Comparison of ENCODE assay signal across 8 mouse cellular contexts in genomic region chr5:3595693-3596398, GRCm38 (mm10). TPM values are rescaled to one million over a fixed set of nuclear protein-coding genes. Genes with fewer than 3 reads are reported as not detected.
DNase-seq lines count a peak whose midpoint lies in the region; ATAC-seq and TF ChIP-seq lines count a peak whose summit lies in the region.

Gene Pex1 (plus strand): TSS chr5:3596066.

- 0 out of 2 replicates have a peak within 1 kb of the TSS, but pooled peaks have one; percentile 32 for H3K27ac ChIP-seq in forebrain, embryonic 12.5 days
- peak within 1 kb of the TSS; percentile 78 for H3K27ac ChIP-seq in heart, postnatal 0 days (ENCODE audit: low read depth)
- peak within 1 kb of the TSS; percentile 52 for H3K27ac ChIP-seq in liver, embryonic 16.5 days (ENCODE audit: low read length)
- peak within 1 kb of the TSS; percentile 78 for H3K27ac ChIP-seq in neural tube, embryonic 13.5 days (replicated peaks)
- H3K27ac ChIP-seq in testis, adult 2 months (ENCODE audit: control insufficient read depth, insufficient read depth, low read depth, low read length), result peak within 1 kb of the TSS; percentile 76

- no peak for TF ChIP-seq EP300 in heart, postnatal 0 days (IDR thresholded peaks at IDR 0.05; ENCODE audit: low read depth)

- no peaks in the 10 kb centered on the region for H3K9me3 ChIP-seq in E14TG2a.4 (ENCODE audit: low read length)
- no peaks in the 10 kb centered on the region for H3K9me3 ChIP-seq in forebrain, embryonic 12.5 days
- no peaks in the 10 kb centered on the region for H3K9me3 ChIP-seq in heart, postnatal 0 days (replicated peaks; ENCODE audit: control insufficient read depth, low read length)
- no peaks in the 10 kb centered on the region for H3K9me3 ChIP-seq in liver, embryonic 16.5 days (replicated peaks; ENCODE audit: control insufficient read depth, low read length)
- H3K9me3 ChIP-seq in neural tube, embryonic 13.5 days, result no peaks in the 10 kb centered on the region

- H3K4me3 ChIP-seq in E14TG2a.4 (replicated peaks; ENCODE audit: low read length), result peak within 1 kb of the TSS; percentile 99
- peak within 1 kb of the TSS; percentile 86 for H3K4me3 ChIP-seq in forebrain, embryonic 12.5 days (replicated peaks)
- H3K4me3 ChIP-seq in heart, postnatal 0 days (ENCODE audit: low read depth, low read length), result peak within 1 kb of the TSS; percentile 83
- peak within 1 kb of the TSS; percentile 78 for H3K4me3 ChIP-seq in liver, embryonic 16.5 days (ENCODE audit: low read depth, low read length)
- peak within 1 kb of the TSS; percentile 78 for H3K4me3 ChIP-seq in neural tube, embryonic 13.5 days
- peak within 1 kb of the TSS; percentile 92 for H3K4me3 ChIP-seq in testis, adult 2 months (ENCODE audit: control insufficient read depth, low read depth, low read length)

- no peaks in the 10 kb centered on the region for H3K27me3 ChIP-seq in E14TG2a.4 (ENCODE audit: insufficient read depth, low read length)
- no peaks in the 10 kb centered on the region for H3K27me3 ChIP-seq in forebrain, embryonic 12.5 days
- H3K27me3 ChIP-seq in heart, postnatal 0 days (ENCODE audit: control insufficient read depth, insufficient read depth, low read length), result no peaks in the 10 kb centered on the region
- H3K27me3 ChIP-seq in liver, embryonic 16.5 days (ENCODE audit: control insufficient read depth, insufficient read depth, low read depth, low read length), result no peaks in the 10 kb centered on the region
- H3K27me3 ChIP-seq in neural tube, embryonic 13.5 days, result no peaks in the 10 kb centered on the region
- H3K27me3 ChIP-seq in testis, adult 2 months (ENCODE audit: control insufficient read depth, insufficient read depth, low read length), result no peaks in the 10 kb centered on the region

- no peak for TF ChIP-seq CTCF in E14TG2a.4 (conservative IDR thresholded peaks at IDR 0.05; ENCODE audit: low read length)
- TF ChIP-seq CTCF in heart, postnatal 0 days (IDR thresholded peaks at IDR 0.05; ENCODE audit: low read depth), result peak; percentile 53
- TF ChIP-seq CTCF in testis, adult 2 months (IDR thresholded peaks at IDR 0.05; ENCODE audit: control insufficient read depth, insufficient read depth, insufficient replicate concordance, low read depth, low read length), result no peak; the same call in 1 of the 2 replicates

- WGBS in forebrain, embryonic 12.5 days, result under 1% methylated on average over 50 of the region's 50 CpGs
- WGBS in heart, postnatal 0 days, result under 1% methylated on average over 50 of the region's 50 CpGs
- WGBS in liver, embryonic 16.5 days (ENCODE audit: insufficient replicate concordance), result under 1% methylated on average over 50 of the region's 50 CpGs
- WGBS in neural tube, embryonic 13.5 days, result under 1% methylated on average over 50 of the region's 50 CpGs

- no peak; the same call in 1 of the 2 replicates for TF ChIP-seq POLR2A in testis, adult 2 months (IDR thresholded peaks at IDR 0.05; ENCODE audit: control insufficient read depth, low read depth, low read length)

- peaks cover 22% of the 10 kb centered on the region for H3K4me1 ChIP-seq in E14TG2a.4 (replicated peaks; ENCODE audit: low read depth, low read length)
- peaks cover 19% of the 10 kb centered on the region for H3K4me1 ChIP-seq in forebrain, embryonic 12.5 days
- H3K4me1 ChIP-seq in heart, postnatal 0 days (ENCODE audit: control insufficient read depth, insufficient read depth), result peaks cover 11% of the 10 kb centered on the region
- H3K4me1 ChIP-seq in liver, embryonic 16.5 days (ENCODE audit: control insufficient read depth, low read depth, low read length), result peaks cover 12% of the 10 kb centered on the region
- peaks cover 32% of the 10 kb centered on the region for H3K4me1 ChIP-seq in neural tube, embryonic 13.5 days (replicated peaks)
- peaks cover 8% of the 10 kb centered on the region for H3K4me1 ChIP-seq in testis, adult 2 months (ENCODE audit: control insufficient read depth, insufficient read depth, low read length)

- peak; percentile 94 for DNase-seq in c-Kit-positive CD71-positive TER-119-positive erythroid progenitor cells, embryonic 14.5 days (ENCODE audit: low spot score)
- DNase-seq in heart, postnatal 0 days (ENCODE audit: low spot score), result peak; percentile 96
- DNase-seq in kidney, postnatal 4 days, result peak; percentile 94 to 97

- H3K4me2 ChIP-seq in forebrain, embryonic 12.5 days, result peak within 1 kb of the TSS; percentile 84
- H3K4me2 ChIP-seq in heart, postnatal 0 days (ENCODE audit: low read depth, low read length), result peak within 1 kb of the TSS; percentile 74
- H3K4me2 ChIP-seq in liver, embryonic 16.5 days (ENCODE audit: low read depth, low read length), result peak within 1 kb of the TSS; percentile 83
- H3K4me2 ChIP-seq in neural tube, embryonic 13.5 days, result peak within 1 kb of the TSS; percentile 84

- peak within 1 kb of the TSS; percentile 73 for H3K9ac ChIP-seq in forebrain, embryonic 12.5 days
- H3K9ac ChIP-seq in heart, postnatal 0 days (replicated peaks; ENCODE audit: low read depth, low read length), result peak within 1 kb of the TSS; percentile 64
- peak within 1 kb of the TSS; percentile 77 for H3K9ac ChIP-seq in liver, embryonic 16.5 days (ENCODE audit: low read depth, low read length)
- peak within 1 kb of the TSS; percentile 77 for H3K9ac ChIP-seq in neural tube, embryonic 13.5 days

- H3K36me3 ChIP-seq in E14TG2a.4 (ENCODE audit: insufficient read depth, low read length), result peaks cover 40% of the 10 kb centered on the region
- peaks cover 7% of the 10 kb centered on the region for H3K36me3 ChIP-seq in forebrain, embryonic 12.5 days (replicated peaks)
- H3K36me3 ChIP-seq in heart, postnatal 0 days (replicated peaks; ENCODE audit: control insufficient read depth, insufficient read depth, low read length), result peaks cover 13% of the 10 kb centered on the region
- H3K36me3 ChIP-seq in liver, embryonic 16.5 days (ENCODE audit: control insufficient read depth, insufficient read depth), result no peaks in the 10 kb centered on the region
- H3K36me3 ChIP-seq in neural tube, embryonic 13.5 days, result peaks cover 20% of the 10 kb centered on the region
- H3K36me3 ChIP-seq in testis, adult 2 months (ENCODE audit: control insufficient read depth, insufficient read depth, low read length), result no peaks in the 10 kb centered on the region

- peak; percentile 98 for ATAC-seq in forebrain, embryonic 12.5 days (ENCODE audit: low FRiP score)
- ATAC-seq in heart, postnatal 0 days (ENCODE audit: insufficient read depth, low read depth), result peak; percentile 98
- ATAC-seq in liver, embryonic 16.5 days (ENCODE audit: low read depth), result peak; percentile 97
- ATAC-seq in neural tube, embryonic 13.5 days (ENCODE audit: low read depth), result peak; percentile 99

RNA-seq across cellular contexts. Expression of gene Pex1, which starts in this region (rescaled TPM):
- 21.8 and 22.4 TPM in 2 replicates for polyA plus RNA-seq in forebrain, embryonic 12.5 days (2016; fragmentation: Nextera tagmentation; extraction: Ambion mirVana)
- 7.9 and 27.8 TPM in 2 replicates for total RNA-seq in heart, postnatal 0 days (2014; rRNA removed; ENCODE audit: low replicate concordance)
- 8.4 and 9.4 TPM in 2 replicates for polyA plus RNA-seq in heart, postnatal 0 days (2015; fragmentation: Nextera tagmentation; extraction: Ambion mirVana)
- 5.6 and 6.4 TPM in 2 replicates for polyA plus RNA-seq in liver, embryonic 16.5 days (2015; fragmentation: Nextera tagmentation; extraction: Ambion mirVana)
- 22.2 and 26.8 TPM in 2 replicates for polyA plus RNA-seq in neural tube, embryonic 13.5 days (2015; fragmentation: Nextera tagmentation; extraction: Ambion mirVana)
- 2.5 and 3.8 TPM in 2 replicates for polyA plus RNA-seq in testis, adult 2 months (2012; rRNA removed)

Comparison
In these comparisons a context has a peak if more than half of its experiments do, and no peak if none do; other contexts are left out.
1. Peak in every context shown above with its lines: DNase-seq, ATAC-seq, H3K4me3 ChIP-seq and H3K27ac ChIP-seq.